Mouse (Mus musculus) thymus, adult 2 months (tissue): ENCODE data around the gene Irak2. TPM values are rescaled to one million over a fixed set of nuclear protein-coding genes. Genes with fewer than 3 reads are reported as not detected.
A peak's percentile ranks its signal among the peaks of the same experiment; 100 is the strongest.

Source experiments
- DNase-seq: peaks from one replicate; pipeline ENCODE4 v3.0.0; 2021
- H3K27ac ChIP-seq: fragments of 200-500 bp; 2 replicates; pipeline ENCODE4 v1.5.1; 2012; ENCODE audit warnings: low read length, control low read depth; ENCODE audit not compliant: control insufficient read depth, insufficient read depth
- H3K27me3 ChIP-seq: fragments of 200-500 bp; 2 replicates; pipeline ENCODE4 v1.6.1; 2012; ENCODE audit warnings: mild to moderate bottlenecking, low read length, moderate library complexity, mixed read lengths; ENCODE audit not compliant: control insufficient read depth, insufficient read depth
- H3K36me3 ChIP-seq: fragments of 200-500 bp; 2 replicates; pipeline ENCODE4 v1.6.1; 2012; ENCODE audit warnings: mild to moderate bottlenecking, low read length, moderate library complexity; ENCODE audit not compliant: control insufficient read depth, insufficient read depth
- H3K4me1 ChIP-seq: fragments of 200-500 bp; replicated peaks from 2 replicates; pipeline ENCODE4 v1.6.1; 2012; ENCODE audit warnings: low read length; ENCODE audit not compliant: control insufficient read depth, insufficient read depth
- H3K4me3 ChIP-seq: fragments of 200-500 bp; 2 replicates; pipeline ENCODE4 v1.5.1; 2012; ENCODE audit warnings: mild to moderate bottlenecking, low read length, control low read depth, moderate library complexity; ENCODE audit not compliant: control insufficient read depth, insufficient read depth
- CTCF ChIP-seq: fragments of 200-500 bp; IDR thresholded peaks from 2 replicates; pipeline ENCODE4 v1.5.1; 2012; ENCODE audit warnings: mild to moderate bottlenecking, control low read depth, low read length, moderate library complexity, borderline replicate concordance; ENCODE audit not compliant: control insufficient read depth, poor library complexity, insufficient read depth; ENCODE audit errors: extremely low read depth
- POLR2A ChIP-seq: fragments of 200-500 bp; IDR thresholded peaks from 2 replicates; pipeline ENCODE4 v1.6.1; 2012; ENCODE audit warnings: mild to moderate bottlenecking, low read length, control low read depth, moderate library complexity; ENCODE audit not compliant: control insufficient read depth, poor library complexity, insufficient read depth; ENCODE audit errors: extremely low read depth
- WGBS: fragments of 180-500 bp; shearing (Covaris S2); methylation state at CpG from one replicate; pipeline ENCODE4 v1.1.7; 2018; 5-methylcytosine and 5-hydroxymethylcytosine counted together
- polyA plus RNA-seq: library from polyadenylated mRNA; depleted of rRNA; stranded (reverse); fragments of >200 nt; gene quantifications from 2 replicates; pipeline ENCODE4 v1.2.3, GENCODE M21; 2012; rRNA removed

The Irak2 gene
- polyA plus RNA-seq: 16.5 and 17.8 TPM in 2 replicates

GRCm38 (mm10) chr6:113638302-113639040 is at the start of gene Irak2:
TSS of gene Irak2 (plus strand) at chr6:113638467.
- H3K36me3 ChIP-seq: no peaks in the 10 kb centered on the region
- H3K4me1 ChIP-seq: no peaks in the 10 kb centered on the region
- H3K27ac ChIP-seq: no peak within 1 kb of the TSS
- WGBS: 6% methylated on average over 37 of the region's 37 CpGs
- TF ChIP-seq POLR2A (0 out of 2 replicates have a peak, but pooled peaks have one; percentile 22), CTCF (peak; percentile 99)
- H3K27me3 ChIP-seq: no peaks in the 10 kb centered on the region
- H3K4me3 ChIP-seq: peak within 1 kb of the TSS; percentile 60
- DNase-seq: peak; percentile 97

GRCm38 (mm10) chr6:113592637-113593036 is 45.6 kb upstream of the Irak2 start:
- DNase-seq: no peak
- TF ChIP-seq POLR2A (no peak), CTCF (no peak)
- 98% methylated on average over 2 of the region's 2 CpGs for WGBS
- H3K36me3 ChIP-seq: 0 out of 2 replicates have a peak, but pooled peaks cover 3% of the 10 kb centered on the region
- no peak overlapping the region for H3K27ac ChIP-seq
- no peak overlapping the region for H3K4me3 ChIP-seq
- H3K4me1 ChIP-seq: no peaks in the 10 kb centered on the region
- H3K27me3 ChIP-seq: no peaks in the 10 kb centered on the region

GRCm38 (mm10) chr6:113597945-113598344 is 40.3 kb upstream of the Irak2 start:
- Histone ChIP-seq H3K36me3 (no peaks in the 10 kb centered on the region), H3K27ac (no peak overlapping the region), H3K4me1 (no peaks in the 10 kb centered on the region), H3K27me3 (no peaks in the 10 kb centered on the region), H3K4me3 (no peak overlapping the region)
- DNase-seq: no peak
- no peak for TF ChIP-seq CTCF
- TF ChIP-seq POLR2A: no peak
- 96% methylated on average over 4 of the region's 4 CpGs for WGBS

GRCm38 (mm10) chr6:113599833-113600232 is 38.4 kb upstream of the Irak2 start:
- 0 out of 2 replicates have a peak, but pooled peaks cover 2% of the 10 kb centered on the region for H3K4me1 ChIP-seq
- H3K36me3 ChIP-seq: no peaks in the 10 kb centered on the region
- no peak overlapping the region for H3K4me3 ChIP-seq
- H3K27me3 ChIP-seq: no peaks in the 10 kb centered on the region
- 96% methylated on average over 5 of the region's 5 CpGs for WGBS
- no peak overlapping the region for H3K27ac ChIP-seq
- DNase-seq: no peak
- TF ChIP-seq CTCF (no peak), POLR2A (no peak)

- H3K27ac ChIP-seq: no peak within 1 kb of the TSS
- no peak within 1 kb of the TSS for H3K4me3 ChIP-seq
- peaks cover 2% of the 10 kb centered on the region; the same call in 1 of the 2 replicates for H3K4me1 ChIP-seq
- 95% methylated on average over 23 of the region's 23 CpGs for WGBS
- no peaks in the 10 kb centered on the region for H3K36me3 ChIP-seq
- H3K27me3 ChIP-seq: no peaks in the 10 kb centered on the region
- DNase-seq: no peak
- TF ChIP-seq CTCF: no peak
- TF ChIP-seq POLR2A: no peak
These were observed 37.6 kb upstream of the Irak2 start, which contains the start of gene Fancd2os for GRCm38 (mm10) chr6:113600543-113601139. TSS of gene Fancd2os (minus strand) at chr6:113600715.

- H3K4me3 ChIP-seq: no peak overlapping the region
- peaks cover 7% of the 10 kb centered on the region for H3K4me1 ChIP-seq
- H3K27me3 ChIP-seq: no peaks in the 10 kb centered on the region
- no peak for TF ChIP-seq POLR2A
- no peak for TF ChIP-seq CTCF
- no peak for DNase-seq
- no peaks in the 10 kb centered on the region for H3K36me3 ChIP-seq
- WGBS: 95% methylated on average over 6 of the region's 6 CpGs
- H3K27ac ChIP-seq: no peak overlapping the region
These were observed 35.4 kb upstream of the Irak2 start for GRCm38 (mm10) chr6:113602821-113603220.
